Mouse (Mus musculus) embryonic fibroblast, embryonic 13.5 days (primary cell): ENCODE data around the gene Larp1b. TPM values are rescaled to one million over a fixed set of nuclear protein-coding genes. Genes with fewer than 3 reads are reported as not detected.
A peak's percentile ranks its signal among the peaks of the same experiment; 100 is the strongest.
"Not testable (repeated sequence)": the region's sequence is repeated elsewhere in the genome, so short reads cannot be mapped to it uniquely, and the experiment has no call there.

Source experiments
- H3K27ac ChIP-seq: 2 replicates; pipeline ENCODE4 v1.5.1; 2012; ENCODE audit warnings: low read length, control low read depth, inconsistent platforms; ENCODE audit not compliant: insufficient read depth
- H3K4me1 ChIP-seq: 2 replicates; pipeline ENCODE4 v1.6.1; 2011; ENCODE audit warnings: low read length; ENCODE audit not compliant: control insufficient read depth, insufficient read depth
- H3K4me3 ChIP-seq: 2 replicates; pipeline ENCODE4 v1.5.1; 2011; ENCODE audit warnings: mild to moderate bottlenecking, control low read depth, low read length; ENCODE audit not compliant: insufficient read depth
- CTCF ChIP-seq: IDR thresholded peaks from 2 replicates; pipeline ENCODE4 v1.5.1; 2011; ENCODE audit warnings: mild to moderate bottlenecking, control low read depth, low read length, moderate library complexity, borderline replicate concordance; ENCODE audit not compliant: insufficient read depth
- POLR2A ChIP-seq: IDR thresholded peaks from 2 replicates; pipeline ENCODE4 v1.6.1; 2011; ENCODE audit warnings: low read depth, mild to moderate bottlenecking, control low read depth, low read length, moderate library complexity
- polyA plus RNA-seq: library from polyadenylated mRNA; stranded (reverse); fragments of >200 nt; gene quantifications from 2 replicates; pipeline ENCODE4 v1.2.4, GENCODE M21; 2011; ENCODE audit warnings: low read depth; ENCODE audit not compliant: missing spikeins, insufficient read length

Larp1b gene
- polyA plus RNA-seq = 19.3 and 19.6 TPM in 2 replicates

DNA sequence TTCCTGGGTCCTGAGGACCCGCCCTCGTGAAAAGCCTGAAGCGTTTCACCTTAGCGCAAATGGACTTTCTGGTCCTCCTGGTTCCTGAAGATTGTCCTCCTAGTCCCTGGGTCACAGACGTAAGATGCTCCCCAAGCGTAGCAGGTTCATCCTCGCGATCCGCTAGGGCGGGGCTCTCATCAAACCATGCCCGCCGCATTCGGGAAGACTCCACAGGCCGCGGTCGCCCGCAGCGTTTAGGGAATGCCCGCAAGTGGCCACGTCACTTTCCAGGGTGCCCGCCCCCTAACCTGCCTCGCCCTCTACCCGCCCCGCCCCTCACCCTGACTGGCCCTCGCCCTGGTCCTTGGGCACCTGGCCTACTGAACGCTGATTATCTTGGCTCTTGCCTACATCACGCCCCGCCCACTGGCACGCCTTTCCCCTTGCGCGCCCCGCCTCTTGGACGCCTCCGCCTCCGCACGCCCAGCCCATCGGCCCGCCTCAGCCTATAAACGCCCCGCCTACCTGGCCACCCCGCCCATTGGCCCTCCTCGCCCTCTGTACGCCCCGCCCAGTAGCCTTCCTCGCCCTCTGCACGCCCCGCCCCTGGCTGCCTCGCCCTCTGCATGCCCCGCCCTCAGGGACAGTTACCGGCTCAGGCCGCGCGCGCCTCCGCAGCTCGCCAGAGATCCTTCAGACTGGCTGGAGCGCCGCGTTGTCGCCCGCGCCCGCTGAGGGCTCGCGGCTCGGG lies at the start of gene Larp1b:
Gene Larp1b (plus strand): TSS at position 659 of the 733 bp plus-strand sequence.
- H3K27ac ChIP-seq = no peak within 1 kb of the TSS
- H3K4me3 ChIP-seq = peak within 1 kb of the TSS; percentile 90
- TF ChIP-seq CTCF (no peak), POLR2A (peak; percentile 85)
- 0 out of 2 replicates have a peak, but pooled peaks cover 3% of the 10 kb centered on the region for H3K4me1 ChIP-seq

GRCm38 (mm10) chr3:40902443-40902842 lies 47.2 kb upstream of the Larp1b start, which contains the start of gene 1700034I23Rik:
Gene 1700034I23Rik, minus strand, starts transcription at chr3:40902543.
- not testable (repeated sequence) for H3K4me1 ChIP-seq, H3K4me3 ChIP-seq, H3K27ac ChIP-seq

GRCm38 (mm10) chr3:40938189-40938588 lies 11.4 kb upstream of the Larp1b start:
- Histone ChIP-seq H3K4me1 (no peaks in the 10 kb centered on the region), H3K4me3 (no peak overlapping the region), H3K27ac (no peak overlapping the region)
- TF ChIP-seq CTCF (no peak), POLR2A (no peak)

- Histone ChIP-seq H3K4me3 (no peak overlapping the region), H3K27ac (no peak overlapping the region), H3K4me1 (no peaks in the 10 kb centered on the region)
- TF ChIP-seq POLR2A (no peak), CTCF (no peak)
Observed at GRCm38 (mm10) chr3:40938592-40938991, 11.0 kb upstream of the Larp1b start.

- no peaks in the 10 kb centered on the region for H3K4me1 ChIP-seq
- H3K27ac ChIP-seq = no peak overlapping the region
- no peak overlapping the region for H3K4me3 ChIP-seq
- no peak for TF ChIP-seq CTCF
- no peak for TF ChIP-seq POLR2A
Observed at GRCm38 (mm10) chr3:40939019-40939418, 10.6 kb upstream of the Larp1b start.

- 0 out of 2 replicates have a peak, but pooled peaks cover 3% of the 10 kb centered on the region for H3K4me1 ChIP-seq
- H3K27ac ChIP-seq = no peak overlapping the region
- H3K4me3 ChIP-seq = peak overlapping the region; percentile 90
- TF ChIP-seq POLR2A = no peak
- TF ChIP-seq CTCF = no peak
Observed at GRCm38 (mm10) chr3:40949903-40950600, 424 bp downstream of the Larp1b start.

GRCm38 (mm10) chr3:40950601-40951201 lies 1.1 kb downstream of the Larp1b start:
- H3K27ac ChIP-seq = no peak overlapping the region
- TF ChIP-seq CTCF = no peak
- TF ChIP-seq POLR2A = 0 out of 2 replicates have a peak, but pooled peaks have one; percentile 36
- H3K4me3 ChIP-seq = peak overlapping the region; percentile 90

DNA sequence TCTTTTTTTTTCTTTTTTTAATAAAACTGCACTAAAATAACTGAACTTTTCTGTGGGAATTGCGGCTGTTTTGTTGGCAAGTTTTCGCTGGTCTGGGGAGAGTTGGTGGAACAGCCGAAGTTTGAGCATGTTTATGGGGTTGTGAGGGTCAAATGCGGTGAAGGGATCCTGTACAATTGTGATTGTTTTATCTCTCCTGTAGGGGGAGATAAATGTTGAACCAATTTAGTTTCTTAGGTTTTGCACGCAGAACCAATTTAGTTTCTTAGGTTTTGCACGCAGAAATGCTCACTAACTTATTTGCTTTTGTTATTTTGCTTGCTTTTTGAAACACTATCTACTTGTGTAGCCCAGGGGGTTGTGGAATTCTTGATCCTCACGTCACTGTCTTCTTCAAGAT lies 1.7 kb downstream of the Larp1b start:
- Histone ChIP-seq H3K4me3 (peak overlapping the region; percentile 90), H3K4me1 (0 out of 2 replicates have a peak, but pooled peaks cover 3% of the 10 kb centered on the region), H3K27ac (no peak overlapping the region)
- TF ChIP-seq POLR2A (no peak), CTCF (no peak)

More at GRCm38 (mm10) chr3:40950601-40951201, 1.1 kb downstream of the Larp1b start:
- 0 out of 2 replicates have a peak, but pooled peaks cover 3% of the 10 kb centered on the region for H3K4me1 ChIP-seq

DNA sequence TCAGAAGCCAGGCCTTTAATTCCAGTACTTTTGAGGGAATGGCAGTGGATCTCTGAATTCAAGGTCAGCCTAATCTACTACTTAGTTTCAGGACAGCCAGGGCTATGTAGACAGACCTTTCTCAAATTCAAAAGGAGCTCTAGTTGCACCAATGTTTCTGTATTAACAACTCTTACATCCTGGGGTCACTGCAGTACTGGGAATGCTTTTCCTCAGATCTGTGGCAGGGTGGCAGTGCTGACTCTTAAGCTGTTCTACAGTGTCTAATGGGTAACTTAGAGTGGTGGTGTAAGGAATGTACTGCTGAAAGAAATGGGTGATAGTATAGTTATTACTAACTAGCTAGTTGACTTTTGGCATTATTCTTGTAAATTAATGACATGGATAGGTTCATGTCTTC lies 3.0 kb downstream of the Larp1b start:
- Histone ChIP-seq H3K4me1 (0 out of 2 replicates have a peak, but pooled peaks cover 3% of the 10 kb centered on the region), H3K27ac (no peak overlapping the region), H3K4me3 (no peak overlapping the region)
- no peak for TF ChIP-seq CTCF
- no peak for TF ChIP-seq POLR2A
